Mouse (Mus musculus) myocyte (in vitro differentiated cells): Measurements from ENCODE around the gene Ttc12. TPM values are rescaled to one million over a fixed set of nuclear protein-coding genes. Genes with fewer than 3 reads are reported as not detected.

Experiments used
- H3K27me3 ChIP-seq: one replicate; pipeline ENCODE4 v1.6.1; 2011; ENCODE audit not compliant: control insufficient read depth, insufficient read depth, insufficient read length
- H3K36me3 ChIP-seq: one replicate; pipeline ENCODE4 v1.6.1; 2011; ENCODE audit not compliant: control insufficient read depth, insufficient read depth
- H3K4me2 ChIP-seq: one replicate; pipeline ENCODE4 v1.6.1; 2011; ENCODE audit warnings: low read depth, control low read depth
- H3K4me3 ChIP-seq: one replicate; pipeline ENCODE4 v1.5.1; 2011; ENCODE audit warnings: mild to moderate bottlenecking, control low read depth, moderate library complexity
- H3K79me2 ChIP-seq: one replicate; pipeline ENCODE4 v1.6.1; 2011; ENCODE audit not compliant: control insufficient read depth, insufficient read depth
- H3ac ChIP-seq: one replicate; pipeline ENCODE4 v1.6.1; 2011; ENCODE audit not compliant: control insufficient read depth, insufficient read length
- CEBPB ChIP-seq: IDR thresholded peaks from 2 replicates; pipeline ENCODE4 v1.6.1; 2011; ENCODE audit warnings: mild to moderate bottlenecking, moderate library complexity; ENCODE audit not compliant: poor library complexity, insufficient read depth, severe bottlenecking
- E2F4 ChIP-seq: IDR thresholded peaks from one replicate; pipeline ENCODE4 v1.6.1; 2011; ENCODE audit warnings: mild to moderate bottlenecking, control low read depth, moderate library complexity; ENCODE audit not compliant: insufficient read depth
- MAX ChIP-seq: IDR thresholded peaks from one replicate; pipeline ENCODE4 v1.6.1; 2011; ENCODE audit warnings: low read depth, mild to moderate bottlenecking, control low read depth
- MYOD1 ChIP-seq, 3 experiments: IDR thresholded peaks; one replicate each; pipeline ENCODE4 v1.6.1; 2011; ENCODE audit warnings: control low read depth in 2 of 3, low read depth in 2 of 3, mild to moderate bottlenecking in 2 of 3, moderate library complexity in 1 of 3; ENCODE audit not compliant: insufficient read length in 2 of 3, control insufficient read depth in 1 of 3
- MYOG ChIP-seq, 3 experiments: IDR thresholded peaks; one replicate each; pipeline ENCODE4 v1.6.1; 2011; ENCODE audit warnings: control low read depth in 2 of 3, low read depth in 2 of 3, mild to moderate bottlenecking in 2 of 3; ENCODE audit not compliant: insufficient read length in 2 of 3, control insufficient read depth in 1 of 3, insufficient read depth in 1 of 3
- POLR2A ChIP-seq: IDR thresholded peaks from one replicate; pipeline ENCODE4 v1.6.1; 2011; ENCODE audit warnings: low read depth, mild to moderate bottlenecking, control low read depth, moderate library complexity; ENCODE audit not compliant: insufficient read length
- POLR2AphosphoS2 ChIP-seq: IDR thresholded peaks from one replicate; pipeline ENCODE4 v1.6.1; 2011; ENCODE audit warnings: low read depth, control low read depth; ENCODE audit not compliant: insufficient read length
- REST ChIP-seq: IDR thresholded peaks from one replicate; pipeline ENCODE4 v1.6.1; 2011; ENCODE audit warnings: mild to moderate bottlenecking, control low read depth, moderate library complexity; ENCODE audit not compliant: insufficient read depth, insufficient read length
- SRF ChIP-seq: IDR thresholded peaks from one replicate; pipeline ENCODE4 v1.6.1; 2011; ENCODE audit warnings: low read depth; ENCODE audit not compliant: control insufficient read depth, insufficient read length
- TCF12 ChIP-seq: IDR thresholded peaks from one replicate; pipeline ENCODE4 v1.6.1; 2011; ENCODE audit warnings: mild to moderate bottlenecking, control low read depth; ENCODE audit not compliant: poor library complexity, insufficient read depth, severe bottlenecking
- TCF3 ChIP-seq: IDR thresholded peaks from one replicate; pipeline ENCODE4 v1.6.1; 2011; ENCODE audit warnings: low read depth, control low read depth; ENCODE audit not compliant: insufficient read length
- USF1 ChIP-seq: IDR thresholded peaks from one replicate; pipeline ENCODE4 v1.6.1; 2011; ENCODE audit warnings: low read depth, mild to moderate bottlenecking, control low read depth, moderate library complexity
- polyA plus RNA-seq: library from polyadenylated mRNA; unstranded; fragments of >200 nt; fragmentation: generic; extraction: Trizol; gene quantifications from one replicate; pipeline ENCODE4 v1.2.1, GENCODE M21; 2012; ENCODE audit warnings: missing spikeins

Gene Ttc12
- polyA plus RNA-seq, 1 experiment: 4.1 TPM

DNA sequence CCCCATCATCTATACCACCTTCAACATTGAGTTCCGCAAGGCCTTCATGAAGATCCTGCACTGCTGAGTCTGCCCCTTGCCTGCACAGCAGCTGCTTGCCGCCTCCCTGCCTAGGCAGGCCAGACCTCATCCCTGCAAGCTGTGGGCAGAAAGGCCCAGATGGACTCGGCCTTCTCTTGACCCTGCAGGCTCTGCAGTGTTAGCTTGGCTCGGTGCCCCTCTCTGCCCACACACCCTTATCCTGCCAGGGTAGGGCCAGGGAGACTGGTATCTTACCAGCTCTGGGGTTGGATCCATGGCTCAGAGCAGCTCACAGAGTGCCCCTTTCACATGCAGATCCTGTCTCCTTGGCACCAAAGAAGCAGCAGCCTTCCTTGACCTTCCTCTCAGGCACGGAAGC, 79.0 kb downstream of the Ttc12 start:
- no peak overlapping the region for H3K4me3 ChIP-seq
- TF ChIP-seq E2F4: no peak
- no peak for TF ChIP-seq POLR2A
- no peak for TF ChIP-seq POLR2AphosphoS2
- no peak for TF ChIP-seq TCF12
- TF ChIP-seq CEBPB: no peak
- TF ChIP-seq USF1: no peak
- TF ChIP-seq SRF: no peak
- no peak for TF ChIP-seq TCF3
- TF ChIP-seq REST: no peak
- no peak for TF ChIP-seq MAX
- TF ChIP-seq MYOG (IDR thresholded peaks at IDR 0.05; ENCODE audit: control insufficient read depth in 1 of 3, insufficient read depth in 1 of 3, insufficient read length in 2 of 3, low read depth in 2 of 3): no peak
- no peak overlapping the region for H3K4me2 ChIP-seq
- no peak overlapping the region for H3ac ChIP-seq
- H3K27me3 ChIP-seq: no peaks in the 10 kb centered on the region
- H3K36me3 ChIP-seq: no peaks in the 10 kb centered on the region
- H3K79me2 ChIP-seq: no peaks in the 10 kb centered on the region

GRCm38 (mm10) chr9:49403711-49404110, 82.3 kb downstream of the Ttc12 start:
- H3K4me2 ChIP-seq: no peak overlapping the region
- no peak overlapping the region for H3ac ChIP-seq
- no peaks in the 10 kb centered on the region for H3K36me3 ChIP-seq
- no peak for TF ChIP-seq REST
- no peak for TF ChIP-seq MYOD1 (IDR thresholded peaks at IDR 0.05; ENCODE audit: control insufficient read depth in 1 of 3, insufficient read length in 2 of 3, low read depth in 2 of 3)
- no peak for TF ChIP-seq MAX
- no peak for TF ChIP-seq TCF3
- TF ChIP-seq USF1: no peak
- no peak for TF ChIP-seq POLR2A
- TF ChIP-seq MYOG (IDR thresholded peaks at IDR 0.05; ENCODE audit: control insufficient read depth in 1 of 3, insufficient read depth in 1 of 3, insufficient read length in 2 of 3, low read depth in 2 of 3): no peak
- no peak overlapping the region for H3K4me3 ChIP-seq
- H3K79me2 ChIP-seq: no peaks in the 10 kb centered on the region
- H3K27me3 ChIP-seq: no peaks in the 10 kb centered on the region

DNA sequence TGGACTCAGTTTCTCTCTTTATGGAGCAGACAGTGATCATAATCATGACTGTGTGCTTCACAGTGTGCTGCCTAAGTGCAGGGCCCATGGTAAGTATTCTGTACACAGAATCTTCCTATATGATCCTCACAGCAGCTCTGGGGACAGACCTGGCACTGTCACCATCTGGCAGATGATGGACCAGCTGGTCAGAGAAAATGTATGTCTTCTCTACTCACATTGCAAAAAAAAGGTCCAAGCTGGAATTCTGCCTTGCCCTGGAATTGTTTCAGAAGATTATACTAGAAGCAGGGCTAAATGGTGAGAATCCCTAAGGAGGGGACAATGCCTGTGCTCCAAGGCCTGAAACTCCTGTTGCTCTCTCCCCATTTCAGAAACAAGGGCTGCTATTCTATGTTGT, 90.0 kb downstream of the Ttc12 start:
- no peak overlapping the region for H3K4me2 ChIP-seq
- H3K36me3 ChIP-seq: no peaks in the 10 kb centered on the region
- no peak overlapping the region for H3K4me3 ChIP-seq
- no peaks in the 10 kb centered on the region for H3K79me2 ChIP-seq
- no peaks in the 10 kb centered on the region for H3K27me3 ChIP-seq
- TF ChIP-seq POLR2A (no peak), E2F4 (no peak), REST (no peak), TCF12 (no peak), MYOG (IDR thresholded peaks at IDR 0.05; ENCODE audit: control insufficient read depth in 1 of 3, insufficient read depth in 1 of 3, insufficient read length in 2 of 3, low read depth in 2 of 3) (no peak), SRF (no peak), MAX (no peak), POLR2AphosphoS2 (no peak), MYOD1 (IDR thresholded peaks at IDR 0.05; ENCODE audit: control insufficient read depth in 1 of 3, insufficient read length in 2 of 3, low read depth in 2 of 3) (no peak), TCF3 (no peak), USF1 (no peak), CEBPB (no peak)
- H3ac ChIP-seq: no peak overlapping the region

DNA sequence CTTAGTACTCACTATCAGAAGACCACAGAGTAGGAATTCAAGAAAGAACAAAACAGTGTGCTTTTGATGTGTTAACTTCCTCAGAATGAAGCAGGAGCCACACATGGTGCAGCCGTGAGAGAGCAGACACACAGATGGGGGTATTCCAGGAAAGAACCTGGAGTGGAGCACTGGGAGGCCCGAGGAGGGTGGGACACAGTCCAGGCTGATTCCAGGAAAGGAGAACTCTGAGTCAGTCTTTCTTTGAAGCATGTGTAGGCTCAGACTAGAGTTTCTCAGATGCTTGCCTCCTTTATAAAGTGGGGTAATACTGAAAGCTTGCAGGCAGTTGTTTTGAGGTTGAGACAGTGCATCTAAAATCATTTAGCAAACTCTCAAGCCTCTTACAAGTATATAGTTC, 93.8 kb downstream of the Ttc12 start:
- Histone ChIP-seq H3ac (no peak overlapping the region), H3K36me3 (no peaks in the 10 kb centered on the region), H3K27me3 (no peaks in the 10 kb centered on the region), H3K4me2 (no peak overlapping the region), H3K79me2 (no peaks in the 10 kb centered on the region), H3K4me3 (no peak overlapping the region)
- TF ChIP-seq MYOD1 (IDR thresholded peaks at IDR 0.05; ENCODE audit: control insufficient read depth in 1 of 3, insufficient read length in 2 of 3, low read depth in 2 of 3): no peak
- no peak for TF ChIP-seq E2F4
- TF ChIP-seq USF1: no peak
- no peak for TF ChIP-seq TCF3
- TF ChIP-seq POLR2A: no peak
- no peak for TF ChIP-seq TCF12
- TF ChIP-seq CEBPB: no peak
- no peak for TF ChIP-seq MAX
- TF ChIP-seq MYOG (IDR thresholded peaks at IDR 0.05; ENCODE audit: control insufficient read depth in 1 of 3, insufficient read depth in 1 of 3, insufficient read length in 2 of 3, low read depth in 2 of 3): no peak
- TF ChIP-seq POLR2AphosphoS2: no peak

Other genes with a start within 250 kb of the Ttc12 start
- gene Gm4894, start 235.7 kb downstream of the Ttc12 start, polyA plus RNA-seq: not detected
- not detected for gene Drd2, start 145.6 kb downstream of the Ttc12 start, polyA plus RNA-seq
- not detected for gene Ankk1, start 59.2 kb downstream of the Ttc12 start, polyA plus RNA-seq